In genomic region chr2:48098287-48098686, GRCm38 (mm10) we compare ENCODE assay signal across 10 mouse cellular contexts.
"Had no signal": no experiment of that assay in that cellular context is flagged by ENCODE, and none has a peak within 500 bp of the region (broad histone marks: within the 10 kb centered on the region; RNA-seq: fewer than 3 reads in every experiment).

No protein-coding gene starts in this region.

- ATAC-seq: lung, postnatal 0 days had no signal

- H3K36me3 ChIP-seq: limb, embryonic 10.5 days; liver, embryonic 15.5 days had no signal

- DNase-seq: kidney, adult 18-20 months; kidney, postnatal 10 days; lung, adult 2 months; lung, postnatal 36 days had no signal

- H3K4me1 ChIP-seq: liver, embryonic 15.5 days had no signal

- H3K4me2 ChIP-seq: liver, embryonic 11.5 days; liver, embryonic 15.5 days had no signal

- H3K9me3 ChIP-seq: limb, embryonic 10.5 days; liver, embryonic 15.5 days had no signal

- H3K4me3 ChIP-seq: left cerebral cortex, adult 2 months; limb, embryonic 10.5 days; liver, embryonic 15.5 days had no signal

- H3K9ac ChIP-seq: liver, embryonic 15.5 days had no signal

- H3K27me3 ChIP-seq: liver, embryonic 15.5 days had no signal

- H3K27ac ChIP-seq: left cerebral cortex, adult 2 months; limb, embryonic 10.5 days; liver, embryonic 15.5 days; stomach, postnatal 0 days had no signal
